Mouse (Mus musculus) liver, adult (tissue): ENCODE results near the gene Samd4b.

Source experiments
- GATA4 ChIP-seq: IDR thresholded peaks from 2 replicates; pipeline ENCODE4 v1.6.1; 2014; ENCODE audit warnings: mild to moderate bottlenecking, low read length; ENCODE audit not compliant: insufficient replicate concordance

The Samd4b gene

GRCm38 (mm10) chr7:28375176-28375921 lies 222.6 kb downstream of the Samd4b start:
- TF ChIP-seq GATA4: no peak

DNA sequence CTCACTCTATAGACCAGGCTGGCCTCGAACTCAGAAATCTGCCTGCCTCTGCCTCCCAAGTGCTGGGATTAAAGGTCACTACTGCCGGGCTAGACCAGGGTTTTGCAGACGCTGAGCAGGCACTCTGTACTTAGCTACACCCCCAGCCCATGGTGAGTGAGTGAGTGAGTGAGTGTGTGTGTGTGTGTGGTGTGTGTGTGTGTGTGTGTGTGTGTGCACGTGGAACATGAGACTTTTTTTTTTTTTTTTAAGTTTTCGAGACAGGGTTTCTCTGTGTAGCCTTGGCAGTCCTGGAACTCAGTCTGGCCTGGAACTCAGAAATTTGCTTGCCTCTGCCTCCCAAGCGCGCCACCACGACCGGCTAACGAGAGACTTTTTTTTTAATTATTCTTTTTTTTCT lies 223.3 kb downstream of the Samd4b start:
- TF ChIP-seq GATA4: no peak

DNA sequence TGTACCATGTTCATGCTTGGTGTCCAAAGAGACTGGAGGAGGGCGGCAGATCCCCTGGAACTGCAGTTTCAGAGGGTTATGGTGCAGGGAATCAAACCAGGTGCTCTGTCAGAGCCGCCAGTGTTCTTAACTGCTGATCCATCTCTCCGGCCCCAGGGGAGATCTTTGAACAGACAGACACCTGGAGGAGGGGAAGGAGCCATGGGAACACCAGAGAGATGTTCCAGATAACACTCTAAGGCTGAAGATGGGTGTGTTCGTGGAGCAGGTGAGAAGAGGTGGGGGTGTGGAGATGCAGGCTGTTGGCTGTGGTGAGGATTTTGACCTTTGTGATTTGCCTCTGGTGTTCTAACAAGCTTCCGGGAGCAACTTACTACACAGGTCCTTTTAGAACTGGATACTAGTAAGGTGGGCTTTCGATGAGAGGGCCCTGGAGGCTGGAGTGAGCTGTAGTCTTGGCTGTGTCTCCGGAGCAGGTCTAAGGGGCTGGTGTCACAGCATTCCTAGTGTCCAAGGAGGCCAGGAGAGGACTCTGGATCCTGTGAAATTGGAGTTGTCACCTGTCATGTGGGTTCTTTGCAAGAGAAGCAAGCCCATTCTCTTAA lies 224.0 kb downstream of the Samd4b start:
- TF ChIP-seq GATA4: no peak

GRCm38 (mm10) chr7:28373131-28373581 lies 224.8 kb downstream of the Samd4b start:
- no peak for TF ChIP-seq GATA4

- TF ChIP-seq GATA4: no peak; the same call in 1 of the 2 replicates
Observed at GRCm38 (mm10) chr7:28372251-28373108, 225.5 kb downstream of the Samd4b start, which contains the start of gene Plekhg2. Gene Plekhg2, minus strand, starts transcription at chr7:28372599.

- TF ChIP-seq GATA4: no peak
Observed at GRCm38 (mm10) chr7:28371514-28371989, 226.4 kb downstream of the Samd4b start.

DNA sequence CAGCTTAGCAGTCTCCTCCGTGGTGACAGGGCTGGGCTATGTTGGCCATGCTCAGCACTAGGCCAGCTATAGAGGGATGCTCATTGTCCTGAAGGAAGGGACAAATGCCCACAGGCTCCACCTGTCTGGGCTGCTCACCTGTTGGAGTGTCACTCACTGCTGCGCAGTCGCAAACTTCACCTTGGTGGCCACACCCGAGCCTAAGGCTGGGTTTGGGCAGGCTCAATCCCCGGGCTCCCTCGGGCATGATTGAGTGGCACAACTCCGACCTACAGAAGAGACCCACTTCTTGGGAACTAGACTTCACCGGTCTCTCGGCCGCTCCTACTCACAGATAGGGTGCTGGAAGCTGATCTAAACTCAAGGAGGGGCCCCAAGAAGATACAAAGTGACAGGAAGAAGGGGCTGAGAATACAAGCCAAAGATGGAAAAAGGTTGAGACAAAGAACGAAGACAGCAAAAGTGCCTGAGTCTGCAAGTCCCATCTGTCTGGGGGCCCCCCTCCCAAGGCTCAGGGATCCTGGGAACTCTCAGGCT lies 226.9 kb downstream of the Samd4b start:
- no peak for TF ChIP-seq GATA4

DNA sequence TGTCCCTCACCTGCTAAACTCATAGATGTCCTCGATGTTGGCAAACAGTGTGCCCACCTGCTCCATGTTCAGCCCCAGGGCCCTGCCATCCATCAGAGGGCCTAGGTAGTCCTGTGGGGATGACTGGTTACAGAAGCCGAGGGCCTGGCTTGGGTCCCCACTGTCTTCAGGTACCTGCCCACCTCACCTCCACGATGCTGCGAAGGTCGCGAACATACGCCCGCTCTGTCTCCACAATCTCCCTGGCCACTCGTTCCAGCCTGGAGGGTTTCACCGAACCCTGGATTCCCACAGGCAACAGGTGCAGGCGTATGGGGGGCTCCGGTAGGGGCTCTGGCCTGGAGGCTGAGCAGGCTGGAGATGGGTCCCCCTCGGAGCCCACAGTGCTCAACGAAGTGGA lies 227.9 kb downstream of the Samd4b start:
- no peak for TF ChIP-seq GATA4

DNA sequence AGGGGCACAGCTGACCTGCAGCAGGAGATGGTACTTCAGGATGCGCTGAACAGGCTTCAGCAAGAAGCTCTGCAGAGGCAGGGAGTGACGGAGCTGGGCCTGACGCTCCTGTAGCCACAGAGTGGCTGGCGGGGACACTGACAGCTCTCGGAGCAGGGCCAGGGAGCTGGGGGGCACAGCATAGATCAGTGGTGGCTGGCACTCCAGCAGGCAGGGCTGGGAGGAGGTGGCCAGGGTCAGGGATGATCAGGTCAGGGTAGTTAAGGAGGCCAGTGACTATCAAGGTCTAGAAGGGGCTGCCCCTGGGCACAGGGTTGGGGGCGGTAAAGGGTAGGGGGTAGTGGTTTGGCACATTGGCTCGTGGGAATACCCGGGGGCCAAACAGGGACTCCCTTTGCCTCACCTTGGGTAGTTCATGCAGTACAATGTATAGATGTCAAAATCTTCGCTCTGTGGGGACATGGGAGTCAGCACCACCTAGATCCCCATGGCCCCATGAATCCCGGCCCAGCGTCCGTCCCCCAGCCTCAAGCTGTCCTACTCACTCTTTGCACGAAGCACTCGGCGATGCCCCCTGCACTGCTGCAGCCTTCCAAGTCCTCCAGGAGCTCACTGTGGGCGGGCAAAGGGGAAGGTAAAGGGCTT lies 229.5 kb downstream of the Samd4b start:
- no peak for TF ChIP-seq GATA4

DNA sequence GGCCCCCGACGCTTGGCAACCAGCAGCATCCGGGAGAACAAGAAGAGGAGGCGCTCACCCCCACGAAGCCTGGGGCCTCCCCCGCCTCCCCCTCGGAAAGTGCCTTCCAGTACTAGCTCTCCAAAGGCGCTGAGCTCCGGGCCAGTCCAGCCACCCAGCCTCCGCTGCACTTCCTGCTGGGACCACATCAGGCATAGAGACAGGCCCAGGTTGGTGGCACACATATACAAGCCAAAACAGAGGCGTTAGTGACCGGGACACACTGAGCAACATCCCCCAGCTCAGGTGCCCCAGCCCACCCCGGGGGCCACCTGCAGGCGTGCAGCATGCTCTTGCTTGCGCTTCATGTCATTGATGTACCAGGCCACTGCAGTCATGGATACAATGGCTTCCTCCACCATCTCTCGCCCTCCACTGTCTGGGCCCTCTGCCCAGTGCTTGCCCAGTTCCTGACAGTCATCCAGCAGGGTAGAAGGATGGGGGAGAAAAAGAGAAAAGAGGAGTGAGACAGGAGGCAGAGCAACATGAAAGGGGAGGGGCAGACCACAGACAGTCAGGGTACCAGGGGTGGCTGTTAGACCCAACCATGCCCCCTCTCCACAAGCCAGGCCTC lies 230.2 kb downstream of the Samd4b start:
- TF ChIP-seq GATA4: no peak

DNA sequence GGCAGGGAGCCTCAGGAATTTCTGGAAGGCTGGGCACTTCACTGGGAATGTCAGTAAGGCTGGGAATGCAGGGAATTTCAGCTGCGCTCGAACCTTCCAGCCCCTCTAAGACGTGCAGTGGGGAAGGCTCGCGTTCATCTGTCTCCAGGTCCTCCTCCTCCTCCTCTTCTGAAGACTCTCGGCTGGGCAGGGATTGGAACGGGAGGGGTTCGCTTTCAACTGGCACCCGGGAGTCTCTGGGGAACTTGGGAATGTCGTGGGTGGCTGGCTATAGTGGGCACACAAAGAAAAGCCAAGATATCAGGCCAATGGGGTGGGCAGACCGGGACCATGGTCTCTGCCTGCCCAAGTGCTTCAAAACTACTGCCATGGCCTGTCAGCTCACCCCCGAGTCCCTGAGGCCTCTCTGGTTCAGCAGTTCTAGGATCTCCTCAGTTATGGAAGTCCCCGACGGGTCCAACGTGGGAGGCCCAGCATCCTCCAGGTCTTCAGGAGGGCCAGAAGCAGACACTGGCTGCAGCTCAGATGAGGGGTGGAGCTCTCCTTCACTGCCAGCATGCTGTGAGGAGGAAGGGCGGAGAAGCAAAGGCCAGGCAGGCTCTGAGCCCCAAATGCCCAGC lies 235.4 kb downstream of the Samd4b start:
- TF ChIP-seq GATA4: no peak

DNA sequence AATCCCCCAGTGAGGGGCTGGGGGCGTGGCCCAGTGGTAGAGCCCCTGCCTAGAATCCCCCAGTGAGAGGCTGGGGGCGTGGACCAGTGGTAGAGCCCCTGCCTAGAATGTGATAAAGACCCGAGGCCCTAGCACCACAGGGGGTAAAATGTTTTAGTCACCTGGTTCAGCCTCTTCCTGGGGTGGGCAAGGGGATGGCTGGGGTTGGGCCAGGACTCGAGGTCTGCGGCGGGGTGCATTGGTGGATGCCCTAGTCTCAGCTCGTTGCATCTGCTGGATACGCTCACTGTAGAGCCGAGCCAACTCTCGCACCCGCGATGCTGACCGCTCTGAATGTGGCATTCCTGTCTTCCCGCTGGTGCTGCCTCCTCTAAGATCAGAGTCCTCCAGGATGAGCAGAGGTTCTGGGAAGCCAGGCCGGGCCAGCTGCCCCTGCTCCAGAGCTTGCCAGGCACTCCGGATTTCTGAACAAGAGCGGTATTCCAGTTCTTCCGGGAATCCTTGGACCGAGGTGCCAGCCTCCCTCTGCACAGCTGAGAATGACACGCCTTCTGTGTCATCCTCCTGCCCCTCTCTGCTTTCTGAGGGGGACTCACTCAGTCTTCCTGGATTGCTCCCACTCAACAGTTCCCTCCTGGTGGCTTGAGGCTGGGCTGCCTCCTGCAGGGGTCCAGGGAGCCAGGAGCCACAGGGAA lies 236.2 kb downstream of the Samd4b start:
- no peak for TF ChIP-seq GATA4

DNA sequence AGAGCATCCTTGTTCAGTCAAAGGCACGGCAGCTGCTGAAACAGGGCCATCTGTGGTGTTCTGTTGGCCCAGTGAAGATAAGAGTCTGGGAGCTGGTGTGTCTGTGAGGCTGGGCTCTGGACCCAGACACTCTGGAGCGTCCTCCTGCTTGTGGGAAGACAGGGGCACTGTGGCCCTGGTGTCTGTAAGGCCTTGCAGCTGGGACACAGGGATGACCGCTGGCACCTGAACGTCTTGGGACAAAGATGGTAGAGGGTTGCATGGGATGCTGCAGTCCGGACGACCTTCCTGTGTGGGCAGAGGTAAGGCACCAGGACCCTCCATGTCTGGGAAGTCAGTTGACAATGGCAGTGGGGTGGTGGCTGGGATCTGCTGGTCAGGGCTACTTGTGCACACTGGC lies 237.7 kb downstream of the Samd4b start:
- TF ChIP-seq GATA4: no peak
